Mouse (Mus musculus) neural tube, embryonic 11.5 days (tissue): Measurements from ENCODE around the gene Atp5g3. TPM values are rescaled to one million over a fixed set of nuclear protein-coding genes. Genes with fewer than 3 reads are reported as not detected.
"Not testable (repeated sequence)": the region's sequence is repeated elsewhere in the genome, so short reads cannot be mapped to it uniquely, and the experiment has no call there.

ENCODE experiments used
- ATAC-seq: fragments of 200-750 bp; cut with Nextera tagmentation; 2 replicates; pipeline ENCODE4 v1.8.0; 2017; ENCODE audit warnings: moderate number of reproducible peaks, mild to moderate bottlenecking, moderate TSS enrichment, moderate library complexity; ENCODE audit not compliant: insufficient read depth, low FRiP score, low TSS enrichment
- DNase-seq: peaks from one replicate; pipeline ENCODE4 v3.0.0-alpha.2; 2015; ENCODE audit warnings: low spot score
- H3K27ac ChIP-seq: fragments of 300-500 bp; sonication (generic); 2 replicates; pipeline ENCODE4 v1.5.1; 2014; ENCODE audit warnings: low read depth, mild to moderate bottlenecking, low read length
- H3K27me3 ChIP-seq: fragments of 300-500 bp; sonication (generic); 2 replicates; pipeline ENCODE4 v1.6.1; 2014; ENCODE audit warnings: mild to moderate bottlenecking, low read length, mixed read lengths; ENCODE audit not compliant: control insufficient read depth, insufficient read depth
- H3K36me3 ChIP-seq: fragments of 300-500 bp; sonication (generic); 2 replicates; pipeline ENCODE4 v1.6.1; 2014; ENCODE audit warnings: mild to moderate bottlenecking, low read length, moderate library complexity, mixed read lengths; ENCODE audit not compliant: control insufficient read depth, insufficient read depth
- H3K4me1 ChIP-seq: fragments of 300-500 bp; sonication (generic); 2 replicates; pipeline ENCODE4 v1.6.1; 2014; ENCODE audit warnings: low read length, mixed read lengths; ENCODE audit not compliant: control insufficient read depth, insufficient read depth
- H3K4me2 ChIP-seq: fragments of 300-500 bp; sonication (generic); 2 replicates; pipeline ENCODE4 v1.6.1; 2014; ENCODE audit warnings: low read depth, mild to moderate bottlenecking, moderate library complexity
- H3K4me3 ChIP-seq: fragments of 300-500 bp; sonication (generic); 2 replicates; pipeline ENCODE4 v1.5.1; 2014; ENCODE audit warnings: low read depth, low read length
- H3K9ac ChIP-seq: fragments of 300-500 bp; sonication (generic); 2 replicates; pipeline ENCODE4 v1.6.1; 2014; ENCODE audit warnings: mild to moderate bottlenecking, low read length
- H3K9me3 ChIP-seq: fragments of 300-500 bp; sonication (generic); 2 replicates; pipeline ENCODE4 v1.6.1; 2016; ENCODE audit warnings: low read length; ENCODE audit not compliant: control insufficient read depth
- whole genome bisulfite sequencing: fragments of 180-500 bp; shearing (Covaris S2); extraction: QIAGEN DNeasy Blood & Tissue Kit; methylation state at CpG from one replicate; pipeline ENCODE4 v1.1.7; 2014; 5-methylcytosine and 5-hydroxymethylcytosine counted together
- polyA plus RNA-seq: library from polyadenylated mRNA; unstranded; fragments of >200 nt; fragmentation: Nextera tagmentation; extraction: Ambion mirVana; gene quantifications from 2 replicates; pipeline ENCODE4 v1.2.1, GENCODE M21; 2014

Atp5g3 gene
- polyA plus RNA-seq, 1 experiment from 2014 or later: 875 TPM

DNA sequence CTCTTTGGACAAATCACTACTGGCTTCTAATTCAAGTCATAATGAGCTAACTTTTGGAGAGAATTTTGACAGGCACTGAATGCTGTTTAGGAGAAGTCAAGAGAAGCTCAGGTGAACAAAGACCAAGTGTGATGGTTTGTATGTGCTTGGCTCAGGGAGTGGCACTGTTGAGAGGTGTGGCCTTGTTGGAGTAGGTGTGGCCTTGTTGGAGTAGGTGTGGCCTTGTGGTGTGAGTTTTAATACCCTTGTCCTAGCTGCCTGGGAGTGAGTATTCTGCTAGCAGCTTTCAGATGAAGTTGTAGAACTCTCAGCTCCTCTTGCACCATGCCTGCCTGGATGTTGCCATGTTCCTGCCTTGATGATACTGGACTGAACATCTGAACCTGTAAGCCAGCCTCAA is 6.4 kb downstream of the Atp5g3 start:
- not testable (repeated sequence) for H3K36me3 ChIP-seq, H3K4me1 ChIP-seq, H3K4me2 ChIP-seq, H3K27me3 ChIP-seq, H3K9me3 ChIP-seq, DNase-seq, H3K4me3 ChIP-seq, H3K27ac ChIP-seq, H3K9ac ChIP-seq, ATAC-seq

DNA sequence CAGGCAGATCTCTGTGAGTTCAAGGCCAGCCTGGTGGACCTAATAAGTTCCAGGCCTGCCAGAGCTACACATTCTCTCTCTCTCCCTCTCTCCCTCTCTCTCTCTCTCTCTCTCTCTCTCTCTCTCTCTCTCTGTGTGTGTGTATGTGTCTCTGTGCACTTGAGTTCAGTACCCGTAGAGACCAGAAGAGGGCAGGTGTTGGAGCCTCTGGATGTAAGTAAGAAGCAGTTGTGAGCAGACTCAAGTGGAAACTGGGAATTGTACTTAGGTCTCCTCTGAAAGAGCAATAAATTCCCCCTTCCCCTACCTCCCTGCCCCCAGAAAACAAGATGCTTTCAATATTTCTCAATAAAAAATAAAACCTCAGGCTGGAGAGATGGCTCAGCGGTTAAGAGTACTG is 7.6 kb downstream of the Atp5g3 start:
- no peak overlapping the region for H3K27ac ChIP-seq
- no peak for ATAC-seq
- H3K9me3 ChIP-seq: no peaks in the 10 kb centered on the region
- no peaks in the 10 kb centered on the region for H3K27me3 ChIP-seq
- WGBS: 94% methylated on average over 2 of the region's 2 CpGs
- no peaks in the 10 kb centered on the region for H3K4me1 ChIP-seq
- H3K4me3 ChIP-seq: no peak overlapping the region
- H3K4me2 ChIP-seq: no peak overlapping the region
- peaks cover 10% of the 10 kb centered on the region for H3K36me3 ChIP-seq
- no peak for DNase-seq
- H3K9ac ChIP-seq: no peak overlapping the region

DNA sequence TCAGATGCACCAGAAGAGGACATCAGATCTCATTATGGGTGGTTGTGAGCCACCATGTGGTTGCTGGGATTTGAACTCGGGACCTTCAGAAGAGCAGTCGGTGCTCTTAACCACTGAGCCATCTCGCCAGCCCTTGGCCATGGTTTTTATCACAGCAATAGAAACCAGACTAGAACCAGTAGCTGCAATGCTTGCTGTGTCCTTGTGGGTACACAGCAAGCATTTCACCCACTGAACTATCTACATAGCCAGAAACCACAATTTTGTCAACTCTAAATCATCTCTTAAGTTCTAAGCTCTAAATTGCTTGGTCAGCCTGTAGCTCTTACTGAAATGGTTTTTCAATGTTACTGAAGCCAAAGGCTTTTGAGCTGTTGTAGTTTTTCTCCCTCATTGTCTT is 8.8 kb downstream of the Atp5g3 start:
- not testable (repeated sequence) for DNase-seq, ATAC-seq, H3K4me2 ChIP-seq, H3K9ac ChIP-seq, H3K9me3 ChIP-seq, H3K36me3 ChIP-seq, H3K27me3 ChIP-seq, H3K4me1 ChIP-seq, H3K27ac ChIP-seq, H3K4me3 ChIP-seq
- WGBS: 87% methylated on average over 3 of the region's 3 CpGs

DNA sequence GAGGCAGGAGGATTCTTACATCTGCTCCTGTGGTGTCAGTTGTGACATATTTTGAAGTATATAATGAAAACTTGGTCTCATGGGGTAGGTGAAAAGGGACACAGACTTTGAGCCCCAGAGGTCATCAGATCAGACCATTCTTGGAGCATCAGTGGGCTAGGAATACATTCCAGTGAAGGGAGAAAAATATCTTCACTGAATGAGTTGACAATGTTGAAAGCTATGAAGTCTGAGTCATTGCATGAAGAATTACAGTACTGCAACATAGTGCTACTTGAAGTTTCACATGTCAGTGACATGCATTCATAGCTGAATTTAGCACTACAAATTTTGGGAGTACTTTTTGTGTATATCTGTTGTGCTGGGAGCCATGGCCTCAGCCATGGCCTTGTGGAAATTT is 10.0 kb downstream of the Atp5g3 start:
- no peak for ATAC-seq
- H3K4me2 ChIP-seq: no peak overlapping the region
- no peaks in the 10 kb centered on the region for H3K27me3 ChIP-seq
- no peaks in the 10 kb centered on the region for H3K9me3 ChIP-seq
- DNase-seq: no peak
- H3K27ac ChIP-seq: no peak overlapping the region
- no peak overlapping the region for H3K4me3 ChIP-seq
- no peaks in the 10 kb centered on the region for H3K36me3 ChIP-seq
- no peak overlapping the region for H3K9ac ChIP-seq
- H3K4me1 ChIP-seq: no peaks in the 10 kb centered on the region

DNA sequence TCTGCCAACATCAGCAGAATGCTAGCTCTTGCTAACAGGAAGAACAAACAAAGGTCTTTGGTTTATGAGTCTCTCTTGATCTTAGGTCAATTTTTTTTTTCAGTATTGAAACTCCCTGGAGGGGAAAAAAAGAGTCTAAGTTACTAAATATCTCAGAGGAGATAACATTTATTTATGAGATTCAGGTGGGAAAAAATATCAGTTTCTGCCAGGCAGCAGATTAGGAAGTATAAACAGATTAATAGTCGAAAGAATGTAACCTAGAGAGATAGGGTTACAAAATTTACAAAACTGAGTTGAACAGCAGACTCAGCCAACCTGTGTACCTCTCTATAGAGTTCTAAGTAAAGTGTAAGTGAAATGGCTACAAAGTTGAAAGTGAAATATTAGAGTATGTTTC is 10.8 kb downstream of the Atp5g3 start:
- H3K9ac ChIP-seq: no peak overlapping the region

DNA sequence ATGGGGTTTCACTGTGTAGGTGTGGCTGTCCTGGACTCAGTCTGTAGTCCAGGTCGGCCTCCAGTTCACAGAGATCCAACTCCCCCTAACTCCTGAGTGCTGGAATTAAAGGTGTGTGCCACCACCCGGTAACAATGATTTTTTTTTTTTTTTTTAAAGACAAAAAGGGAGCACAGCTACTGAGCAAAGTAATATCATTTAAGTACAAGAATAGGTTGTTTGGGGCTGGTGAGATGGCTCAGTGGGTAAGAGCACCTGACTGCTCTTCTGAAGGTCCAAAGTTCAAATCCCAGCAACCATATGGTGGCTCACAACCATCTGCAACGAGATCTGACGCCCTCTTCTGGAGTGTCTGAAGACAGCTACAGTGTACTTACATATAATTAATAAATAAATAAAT is 14.2 kb downstream of the Atp5g3 start:
- ATAC-seq: not testable (repeated sequence)

More for the DNA sequence above, 10.8 kb downstream of the Atp5g3 start:
- no peaks in the 10 kb centered on the region for H3K9me3 ChIP-seq
- H3K4me1 ChIP-seq: no peaks in the 10 kb centered on the region
- DNase-seq: no peak
- no peak overlapping the region for H3K4me3 ChIP-seq
- H3K36me3 ChIP-seq: no peaks in the 10 kb centered on the region
- H3K27me3 ChIP-seq: no peaks in the 10 kb centered on the region
- no peak overlapping the region for H3K27ac ChIP-seq
- WGBS: 85% methylated on average over 1 of the region's 1 CpGs
- H3K4me2 ChIP-seq: no peak overlapping the region
- no peak for ATAC-seq

DNA sequence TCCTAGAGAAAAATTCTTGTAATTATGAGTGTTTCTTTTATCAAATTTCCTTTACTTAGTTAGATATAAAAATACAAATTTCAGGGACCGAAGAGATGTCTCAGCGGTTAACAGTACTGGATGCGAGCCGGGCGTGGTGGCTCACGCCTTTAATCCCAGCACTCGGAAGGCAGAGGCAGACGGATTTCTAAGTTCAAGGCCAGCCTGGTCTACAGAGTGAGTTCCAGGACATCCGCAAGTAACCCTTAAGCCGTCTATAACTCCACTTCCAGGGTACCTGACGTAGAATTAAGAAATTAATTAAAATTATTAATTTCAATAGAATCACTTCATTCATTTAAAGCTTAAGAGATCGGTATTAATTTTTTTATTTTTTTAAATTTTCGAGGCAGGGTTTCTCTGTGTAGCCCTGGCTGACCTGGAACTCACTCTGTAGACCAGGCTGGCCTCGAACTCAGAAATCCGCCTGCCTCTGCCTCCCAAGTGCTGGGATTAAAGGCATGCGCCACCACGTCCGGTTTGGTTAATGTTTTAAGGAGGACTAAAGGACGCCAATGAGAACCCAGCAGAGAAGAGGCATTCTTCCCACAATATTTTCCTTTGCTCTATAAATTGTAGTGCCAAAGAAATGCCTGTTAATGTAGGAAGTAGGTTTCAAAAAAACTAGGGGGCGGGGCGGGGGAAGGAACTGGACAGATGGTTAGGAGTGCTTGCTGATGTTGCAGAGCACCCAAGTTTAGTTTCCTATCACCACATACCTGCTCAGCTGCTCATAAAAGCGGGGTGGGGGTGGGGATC is 17.5 kb downstream of the Atp5g3 start:
- DNase-seq (no peak), ATAC-seq (no peak)
- Histone ChIP-seq H3K9ac (peak overlapping the region; percentile 74), H3K27me3 (no peaks in the 10 kb centered on the region), H3K27ac (0 out of 2 replicates have a peak overlapping the region, but pooled peaks have one; percentile 55), H3K4me3 (peak overlapping the region; percentile 54), H3K36me3 (no peaks in the 10 kb centered on the region), H3K4me2 (peak overlapping the region; percentile 49), H3K9me3 (no peaks in the 10 kb centered on the region), H3K4me1 (no peaks in the 10 kb centered on the region)
- WGBS: 66% methylated on average over 22 of the region's 22 CpGs

More for the DNA sequence above, 14.2 kb downstream of the Atp5g3 start:
- H3K4me2 ChIP-seq, H3K4me3 ChIP-seq, H3K27me3 ChIP-seq, H3K9ac ChIP-seq, H3K9me3 ChIP-seq, H3K27ac ChIP-seq, H3K4me1 ChIP-seq, H3K36me3 ChIP-seq, DNase-seq: not testable (repeated sequence)
- 60% methylated on average over 4 of the region's 4 CpGs for WGBS

DNA sequence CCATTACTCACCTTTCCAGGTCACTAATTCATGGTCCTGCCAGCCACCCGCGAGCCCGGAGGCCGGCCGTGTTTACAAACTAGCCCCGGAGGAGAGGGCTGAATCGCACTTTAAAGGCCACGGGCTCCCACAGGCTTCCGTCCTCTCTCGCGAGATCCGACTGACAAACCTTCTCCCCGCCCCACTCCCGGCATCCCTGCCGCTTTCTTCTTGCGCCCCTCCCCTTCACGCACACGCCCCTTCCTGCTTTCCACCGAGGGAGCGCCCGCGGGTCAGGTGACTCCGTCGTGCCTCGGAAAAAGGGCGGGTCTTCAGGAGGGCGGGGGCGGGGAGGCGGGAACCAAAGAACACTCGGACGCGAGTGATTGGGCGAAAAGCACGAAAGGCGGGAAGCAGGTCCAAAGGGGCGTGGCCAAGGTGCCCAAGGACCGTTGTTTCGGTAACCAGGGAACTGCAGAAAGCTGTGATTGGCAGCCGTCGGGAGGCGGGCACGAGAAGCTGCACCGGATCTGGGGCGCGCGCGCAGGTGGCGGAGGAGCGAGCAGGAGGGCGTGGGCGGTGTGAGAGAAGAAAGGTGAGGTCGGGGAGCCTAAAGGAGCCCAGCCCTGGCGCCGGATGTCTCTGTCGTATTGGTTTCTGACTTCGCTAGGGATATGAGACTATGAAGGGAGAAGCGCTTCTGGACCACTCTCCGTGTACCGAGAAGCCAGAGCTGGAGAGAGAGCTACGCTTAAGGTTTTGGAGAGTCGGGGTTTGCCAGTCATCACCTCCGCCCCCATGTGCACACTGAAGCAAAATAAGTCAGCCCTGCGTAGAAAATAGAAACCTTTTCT is 18.4 kb downstream of the Atp5g3 start, which contains the start of gene Atf2:
Atf2 (minus strand) TSS at position 176 of the 833 bp plus-strand sequence.
- no peaks in the 10 kb centered on the region for H3K9me3 ChIP-seq
- peak; percentile 98 for DNase-seq
- peak within 1 kb of the TSS; percentile 86 for H3K9ac ChIP-seq
- under 1% methylated on average over 61 of the region's 63 CpGs for WGBS
- peak; percentile 94 for ATAC-seq
- peak within 1 kb of the TSS; percentile 92 for H3K4me3 ChIP-seq
- peak within 1 kb of the TSS; percentile 83 for H3K27ac ChIP-seq
- no peaks in the 10 kb centered on the region for H3K4me1 ChIP-seq
- no peaks in the 10 kb centered on the region for H3K27me3 ChIP-seq
- H3K4me2 ChIP-seq: peak within 1 kb of the TSS; percentile 66
- H3K36me3 ChIP-seq: no peaks in the 10 kb centered on the region
